13 mouse cellular contexts compared by ENCODE assay signal in the genomic region with DNA sequence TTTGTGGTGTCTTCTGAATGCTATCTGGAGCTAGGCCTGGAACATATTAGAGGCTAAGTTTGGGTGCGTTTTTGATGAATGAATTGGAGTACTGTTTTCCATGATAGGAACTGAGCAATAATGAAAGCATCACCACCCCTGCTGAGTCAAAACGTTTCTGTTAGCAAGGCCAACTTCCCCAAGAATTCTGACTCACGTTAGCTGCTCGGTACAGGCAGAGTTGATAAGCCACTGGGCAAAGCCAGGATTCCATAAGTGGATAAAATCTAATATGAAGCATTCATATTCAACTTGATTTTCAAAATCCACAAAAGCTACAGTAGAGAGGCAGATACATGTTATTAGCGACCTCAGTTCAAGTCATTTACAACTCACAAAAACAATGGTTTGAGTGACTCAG.
"Had no signal": no experiment of that assay in that cellular context is flagged by ENCODE, and none has a peak within 500 bp of the region (broad histone marks: within the 10 kb centered on the region; RNA-seq: fewer than 3 reads in every experiment).

No protein-coding gene starts in this region.

- H3K27ac ChIP-seq: midbrain, embryonic 13.5 days; midbrain, embryonic 15.5 days; neural tube, embryonic 12.5 days had no signal

- H3K4me3 ChIP-seq: midbrain, embryonic 13.5 days; midbrain, embryonic 15.5 days; neural tube, embryonic 12.5 days had no signal

- ATAC-seq: midbrain, embryonic 13.5 days; midbrain, embryonic 15.5 days had no signal

- H3K9ac ChIP-seq: lung, embryonic 14.5 days; midbrain, embryonic 13.5 days; midbrain, embryonic 15.5 days; neural tube, embryonic 12.5 days had no signal

- H3K9me3 ChIP-seq: midbrain, embryonic 13.5 days; midbrain, embryonic 15.5 days; neural tube, embryonic 12.5 days had no signal

- H3K36me3 ChIP-seq: midbrain, embryonic 13.5 days; midbrain, embryonic 15.5 days; neural tube, embryonic 12.5 days had no signal

- DNase-seq: lung, adult 18-20 months; lung, embryonic 14.5 days; lung, postnatal 10 days; lung, postnatal 4 days; right cerebral cortex, postnatal 14 days; spleen, adult 18-20 months; thymus, adult 18-20 months; thymus, postnatal 14 days; thymus, postnatal 36 days had no signal

- H3K4me2 ChIP-seq: lung, embryonic 14.5 days; midbrain, embryonic 11.5 days; midbrain, embryonic 13.5 days; midbrain, embryonic 15.5 days; neural tube, embryonic 12.5 days had no signal

- H3K4me1 ChIP-seq: midbrain, embryonic 13.5 days; midbrain, embryonic 15.5 days; neural tube, embryonic 12.5 days had no signal

- H3K27me3 ChIP-seq: midbrain, embryonic 13.5 days; midbrain, embryonic 15.5 days; neural tube, embryonic 12.5 days had no signal
